Comparison of ENCODE assay signal across 8 mouse cellular contexts in the genomic region with DNA sequence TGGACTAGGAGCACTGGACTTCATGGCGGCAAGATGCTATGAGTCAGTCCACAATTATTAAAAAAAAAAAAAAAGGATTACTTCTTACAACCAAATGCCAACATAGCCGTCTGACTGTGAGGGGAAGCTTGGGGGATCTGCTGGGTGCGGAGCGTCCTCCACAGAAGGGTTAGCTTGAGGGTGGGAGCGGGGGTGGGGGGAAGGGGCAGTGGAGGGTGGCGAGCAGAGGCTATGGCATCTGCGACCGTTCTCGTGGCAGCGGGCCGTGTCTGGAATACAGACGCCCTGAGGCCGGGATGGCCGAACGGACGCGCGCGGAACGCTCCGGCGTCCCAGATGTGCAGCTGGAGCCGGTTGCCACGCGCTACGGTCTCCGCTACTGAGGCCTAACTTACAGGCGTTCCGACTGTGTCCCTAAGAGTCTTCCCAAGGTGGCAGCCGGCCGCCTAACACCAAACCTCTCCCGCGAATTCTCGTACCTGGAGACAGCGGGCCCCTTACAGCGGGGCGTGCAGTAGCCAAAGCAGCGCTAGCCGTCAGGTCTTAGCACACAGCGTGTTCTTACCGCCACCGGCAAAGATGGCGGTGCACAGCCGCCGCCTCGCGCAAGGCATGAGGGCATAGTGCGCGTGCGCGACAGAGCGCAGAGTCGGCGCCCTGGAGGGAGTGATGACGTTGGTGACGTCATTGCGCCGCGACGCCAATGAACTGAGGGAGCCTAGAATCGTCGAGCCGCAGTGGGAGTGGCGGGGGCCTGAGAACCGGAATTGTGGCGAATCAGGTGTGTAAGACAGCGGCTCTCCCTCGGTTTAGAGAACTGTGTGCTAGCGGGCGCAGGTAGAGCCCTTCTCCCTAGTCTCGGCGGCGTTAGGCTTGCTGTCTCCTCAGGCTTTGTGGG. TPM values are rescaled to one million over a fixed set of nuclear protein-coding genes. Genes with fewer than 3 reads are reported as not detected.
DNase-seq lines count a peak whose midpoint lies in the region; ATAC-seq lines count a peak whose summit lies in the region.

Gene Abce1, minus strand, starts transcription at position 677 of the 898 bp plus-strand sequence.
Gene Anapc10, plus strand, starts transcription at position 757 of the 898 bp plus-strand sequence.

- peak within 1 kb of the TSS; percentile 88 for H3K4me2 ChIP-seq in heart, embryonic 13.5 days
- H3K4me2 ChIP-seq in liver, embryonic 12.5 days: peak within 1 kb of the TSS; percentile 81
- peak within 1 kb of the TSS; percentile 65 for H3K4me2 ChIP-seq in stomach, embryonic 15.5 days

- H3K9me3 ChIP-seq in heart, embryonic 13.5 days: no peaks in the 10 kb centered on the region
- H3K9me3 ChIP-seq in liver, embryonic 12.5 days (replicated peaks): no peaks in the 10 kb centered on the region
- no peaks in the 10 kb centered on the region for H3K9me3 ChIP-seq in stomach, embryonic 15.5 days

- peak within 1 kb of the TSS; percentile 82 for H3K27ac ChIP-seq in brown adipose tissue, adult 24 weeks (replicated peaks; ENCODE audit: low read depth, low read length)
- peak within 1 kb of the TSS; percentile 85 for H3K27ac ChIP-seq in heart, embryonic 13.5 days (replicated peaks)
- H3K27ac ChIP-seq in liver, embryonic 12.5 days: peak within 1 kb of the TSS; percentile 90
- H3K27ac ChIP-seq in stomach, embryonic 15.5 days: peak within 1 kb of the TSS; percentile 78

- no peaks in the 10 kb centered on the region for H3K4me1 ChIP-seq in brown adipose tissue, adult 24 weeks (ENCODE audit: control insufficient read depth, insufficient read depth, insufficient read length, low read length)
- H3K4me1 ChIP-seq in heart, embryonic 13.5 days: peaks cover 15% of the 10 kb centered on the region
- H3K4me1 ChIP-seq in liver, embryonic 12.5 days: peaks cover 12% of the 10 kb centered on the region
- no peaks in the 10 kb centered on the region for H3K4me1 ChIP-seq in stomach, embryonic 15.5 days

- peak within 1 kb of the TSS; percentile 95 for H3K9ac ChIP-seq in heart, embryonic 13.5 days
- H3K9ac ChIP-seq in liver, embryonic 12.5 days: peak within 1 kb of the TSS; percentile 93
- H3K9ac ChIP-seq in stomach, embryonic 15.5 days: peak within 1 kb of the TSS; percentile 72

- peak within 1 kb of the TSS; percentile 88 for H3K4me3 ChIP-seq in brown adipose tissue, adult 24 weeks (ENCODE audit: insufficient read depth, low read depth, low read length)
- H3K4me3 ChIP-seq in heart, embryonic 13.5 days: peak within 1 kb of the TSS; percentile 96
- peak within 1 kb of the TSS; percentile 92 for H3K4me3 ChIP-seq in liver, embryonic 12.5 days
- peak within 1 kb of the TSS; percentile 76 for H3K4me3 ChIP-seq in stomach, embryonic 15.5 days (replicated peaks)

- WGBS in heart, embryonic 13.5 days: under 1% methylated on average over 73 of the region's 73 CpGs
- under 1% methylated on average over 73 of the region's 73 CpGs for WGBS in liver, embryonic 12.5 days (ENCODE audit: insufficient replicate concordance)
- WGBS in stomach, embryonic 15.5 days: under 1% methylated on average over 73 of the region's 73 CpGs

- peaks cover 32% of the 10 kb centered on the region for H3K36me3 ChIP-seq in heart, embryonic 13.5 days
- H3K36me3 ChIP-seq in liver, embryonic 12.5 days: peaks cover 33% of the 10 kb centered on the region
- peaks cover 7% of the 10 kb centered on the region; the same call in 1 of the 2 replicates for H3K36me3 ChIP-seq in stomach, embryonic 15.5 days

- DNase-seq in CD4-positive, CD25-positive, alpha-beta regulatory T cell, adult 2 months (ENCODE audit: low read depth, low spot score): peak; percentile 100
- peak; percentile 58 for DNase-seq in fat pad, adult 2 months (ENCODE audit: extremely low read depth, low read depth, low spot score)
- DNase-seq in kidney, postnatal 10 days: peak; percentile 100
- peak; percentile 95 to 98 for DNase-seq in natural killer cell, adult 2 months (ENCODE audit: low spot score in 2 of 2)

- ATAC-seq in heart, embryonic 13.5 days (ENCODE audit: extremely low read depth, insufficient number of reproducible peaks, low FRiP score, low TSS enrichment): peak; percentile 96
- ATAC-seq in liver, embryonic 12.5 days: peak; percentile 97
- peak; percentile 99 for ATAC-seq in stomach, embryonic 15.5 days (ENCODE audit: insufficient read depth, low FRiP score, low read depth)

- H3K27me3 ChIP-seq in heart, embryonic 13.5 days (replicated peaks): no peaks in the 10 kb centered on the region
- H3K27me3 ChIP-seq in liver, embryonic 12.5 days (replicated peaks): no peaks in the 10 kb centered on the region
- no peaks in the 10 kb centered on the region for H3K27me3 ChIP-seq in stomach, embryonic 15.5 days (replicated peaks)

RNA-seq across cellular contexts. Expression of gene Abce1, which starts in this region (rescaled TPM):
- polyA plus RNA-seq in brown adipose tissue, adult 24 weeks (2012; ENCODE audit: insufficient read depth, insufficient read length, missing spikeins): 49.3 and 50.6 TPM in 2 replicates
- polyA plus RNA-seq in heart, embryonic 13.5 days (2015; fragmentation: Nextera tagmentation; extraction: Ambion mirVana): 66.7 and 72.8 TPM in 2 replicates
- 119 and 124 TPM in 2 replicates for polyA plus RNA-seq in liver, embryonic 12.5 days (2016; fragmentation: Nextera tagmentation; extraction: Ambion mirVana)
- polyA plus RNA-seq in stomach, embryonic 15.5 days (2015; fragmentation: Nextera tagmentation; extraction: Ambion mirVana): 92.7 and 103 TPM in 2 replicates

RNA-seq across cellular contexts. Expression of gene Anapc10, which starts in this region (rescaled TPM):
- polyA plus RNA-seq in brown adipose tissue, adult 24 weeks (2012; ENCODE audit: insufficient read depth, insufficient read length, missing spikeins): 25.5 and 26.0 TPM in 2 replicates
- polyA plus RNA-seq in heart, embryonic 13.5 days (2015; fragmentation: Nextera tagmentation; extraction: Ambion mirVana): 24.6 and 25.4 TPM in 2 replicates
- polyA plus RNA-seq in liver, embryonic 12.5 days (2016; fragmentation: Nextera tagmentation; extraction: Ambion mirVana): 22.1 and 22.8 TPM in 2 replicates
- 32.7 and 33.4 TPM in 2 replicates for polyA plus RNA-seq in stomach, embryonic 15.5 days (2015; fragmentation: Nextera tagmentation; extraction: Ambion mirVana)

Comparison
In these comparisons a context has a peak if more than half of its experiments do, and no peak if none do; other contexts are left out.
1. Peak in every context shown above with its lines: DNase-seq, ATAC-seq, H3K4me3 ChIP-seq and H3K27ac ChIP-seq.